Mouse (Mus musculus): Measurements from ENCODE around the gene Ogdh. TPM values are rescaled to one million over a fixed set of nuclear protein-coding genes. Genes with fewer than 3 reads are reported as not detected.
A peak's percentile ranks its signal among the peaks of the same experiment; 100 is the strongest.
"Not testable (repeated sequence)": the region's sequence is repeated elsewhere in the genome, so short reads cannot be mapped to it uniquely, and the experiment has no call there.

Ogdh gene
- 141 and 207 TPM in 2 replicates for polyA plus RNA-seq (2012; rRNA removed)

DNA sequence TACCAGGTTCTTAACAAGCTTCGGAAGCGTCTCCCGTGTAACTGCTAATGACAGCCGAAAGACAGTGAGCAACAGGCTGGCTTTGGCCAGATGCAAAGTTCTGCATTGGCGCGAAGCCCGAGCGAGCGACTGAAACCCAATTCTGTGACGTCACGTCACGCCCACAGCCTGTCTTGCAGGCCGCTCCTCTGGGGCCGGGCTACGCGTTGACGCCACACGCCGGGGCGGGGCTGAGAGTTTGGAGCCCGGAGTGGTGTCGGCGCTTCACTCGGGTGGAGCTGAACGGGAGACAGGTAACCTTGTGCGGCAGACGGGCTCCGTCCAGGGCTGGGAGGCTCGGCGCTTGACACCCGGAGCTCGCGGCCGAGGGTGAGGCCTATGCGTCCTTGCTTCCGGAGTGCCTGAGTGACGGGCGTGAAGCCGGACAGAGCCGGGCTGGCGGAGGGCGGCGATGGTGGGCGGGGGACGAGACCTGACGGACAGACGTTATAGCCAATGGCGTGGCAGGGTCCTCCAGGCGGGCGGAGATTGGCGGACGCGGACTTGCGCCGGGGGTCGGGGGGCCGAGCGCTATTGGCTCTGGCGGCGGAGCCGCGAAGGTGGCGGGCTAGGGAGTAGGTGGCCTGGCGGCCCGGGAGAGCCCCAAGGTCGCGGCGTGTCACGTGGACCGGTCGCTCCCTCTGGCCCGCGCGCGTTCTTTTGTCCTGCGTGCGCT, at the start of gene Ogdh:
Gene Ogdh (plus strand): TSS at position 233 of the 715 bp plus-strand sequence.
- DNase-seq (ENCODE audit: low read depth), result no peak

DNA sequence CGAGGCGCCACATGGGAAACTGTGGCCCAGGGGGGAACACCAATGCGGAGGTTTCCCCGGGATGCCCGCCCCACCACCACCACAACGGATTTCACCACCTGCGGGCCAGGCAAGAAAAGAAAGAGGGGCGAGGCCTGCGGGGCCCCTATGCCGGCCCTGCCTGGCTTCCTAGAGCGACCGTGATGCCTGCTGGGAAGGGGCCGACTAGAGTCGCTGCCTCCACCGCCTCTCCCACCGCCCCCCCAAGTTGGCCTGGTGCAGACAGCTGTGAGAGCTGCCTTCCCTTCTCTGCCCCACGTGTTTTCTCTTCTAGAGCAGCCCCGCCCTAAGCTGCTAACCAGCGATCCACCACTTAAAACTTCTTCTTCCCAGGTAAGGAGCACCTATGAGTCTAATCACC, 46.7 kb upstream of the Ogdh start:
- DNase-seq (ENCODE audit: low read depth), result no peak

- DNase-seq (ENCODE audit: low read depth), result no peak
Measured at GRCm38 (mm10) chr11:6252248-6252647, 39.2 kb upstream of the Ogdh start.

GRCm38 (mm10) chr11:6252824-6253223, 38.6 kb upstream of the Ogdh start:
- no peak for DNase-seq (ENCODE audit: low read depth)

GRCm38 (mm10) chr11:6254602-6255001, 36.8 kb upstream of the Ogdh start:
- not testable (repeated sequence) for DNase-seq (ENCODE audit: low read depth)

DNA sequence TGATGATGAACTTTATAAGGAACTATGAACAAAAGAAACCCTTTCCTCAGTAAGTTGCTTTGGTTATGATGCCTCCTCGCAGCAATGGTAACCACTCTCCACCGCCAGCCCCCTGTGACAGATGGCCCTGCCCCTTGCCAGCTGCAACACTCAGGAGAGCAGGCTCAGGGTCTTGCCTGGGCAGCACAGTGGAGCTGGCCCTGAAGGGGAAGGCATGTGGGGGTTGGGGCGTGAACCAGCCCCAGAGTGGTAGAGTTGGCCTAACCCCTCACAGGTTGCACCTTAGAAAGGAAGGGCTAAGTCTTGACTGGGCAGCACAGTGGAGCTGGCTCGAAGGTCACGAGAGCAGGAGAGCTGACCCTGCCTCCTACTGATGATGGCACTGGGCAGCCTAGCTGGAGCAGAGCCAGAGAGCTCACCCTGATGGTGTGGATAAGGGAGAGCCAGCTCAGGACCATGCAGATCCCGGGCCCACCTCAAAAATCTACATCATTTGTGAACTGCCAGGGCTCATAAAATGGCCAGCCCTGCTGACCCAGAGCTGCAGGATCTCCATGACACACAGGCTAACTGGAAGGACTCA, 34.9 kb upstream of the Ogdh start:
- DNase-seq (ENCODE audit: low read depth), result no peak

GRCm38 (mm10) chr11:6259413-6259812, 32.0 kb upstream of the Ogdh start:
- no peak for DNase-seq (ENCODE audit: low read depth)

GRCm38 (mm10) chr11:6261434-6262082, 29.9 kb upstream of the Ogdh start:
- no peak for DNase-seq (ENCODE audit: low read depth)

DNA sequence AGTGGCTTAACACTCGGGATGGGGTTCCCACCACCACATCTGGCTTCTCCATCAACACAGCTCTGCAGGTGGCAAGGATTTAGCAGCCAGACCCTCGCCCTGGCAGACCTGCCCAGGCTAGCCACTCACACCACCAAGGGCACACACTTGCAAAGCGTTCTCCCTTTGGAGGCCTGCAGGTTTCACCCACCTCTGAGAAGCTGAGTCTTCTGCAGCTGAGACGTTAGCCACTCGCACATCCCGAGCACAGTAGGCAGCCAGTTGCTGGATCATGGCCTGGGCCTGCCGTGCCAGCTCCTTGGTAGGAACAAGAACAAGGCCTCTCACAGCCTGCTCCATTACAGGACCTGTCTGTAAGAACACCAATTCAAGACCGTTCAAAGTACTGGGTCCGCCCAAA, 24.8 kb upstream of the Ogdh start:
- DNase-seq (ENCODE audit: low read depth), result no peak

DNA sequence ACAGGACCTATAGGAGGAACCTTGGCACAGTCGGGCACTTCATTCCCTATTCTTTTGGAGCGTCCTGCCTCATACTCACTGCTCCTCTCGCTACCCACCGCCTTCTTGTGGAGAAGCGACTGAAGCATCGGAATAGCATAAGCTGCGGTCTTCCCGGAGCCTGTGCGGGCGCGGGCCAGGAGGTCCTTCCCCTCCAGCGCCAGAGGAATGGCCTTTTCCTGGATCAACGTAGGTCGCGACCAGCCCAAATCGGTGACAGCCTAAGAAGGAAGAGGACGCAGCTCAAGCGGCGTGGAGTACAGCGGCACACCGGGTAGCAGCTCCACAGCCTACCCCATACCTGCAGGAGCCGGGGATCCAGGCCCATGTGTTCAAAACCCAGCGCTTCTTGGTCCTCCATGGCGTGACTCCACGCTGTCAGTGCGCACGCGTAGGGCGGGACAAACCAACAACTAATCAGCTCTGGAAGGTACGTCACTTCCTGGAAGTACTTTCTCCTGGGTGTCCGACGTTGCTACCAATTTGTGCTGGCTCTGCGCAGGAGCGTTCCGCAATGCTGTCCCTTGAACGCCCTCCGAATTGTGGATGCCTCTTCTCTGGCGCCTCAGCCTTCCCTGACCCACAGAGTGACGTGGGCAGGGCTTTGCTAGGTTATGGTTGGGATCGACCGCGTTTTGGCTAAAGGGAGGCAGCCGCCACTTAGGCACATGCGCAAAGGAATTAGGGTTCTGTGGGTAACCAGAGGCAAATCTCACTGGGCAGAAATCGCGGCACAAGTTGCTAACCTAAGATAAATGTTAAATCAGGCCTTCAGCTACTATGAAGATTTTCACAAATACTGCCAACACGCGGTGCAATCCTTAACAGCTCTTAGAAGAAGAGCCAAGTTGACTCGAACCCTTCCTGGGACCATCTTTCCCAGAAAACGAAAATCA, 23.8 kb upstream of the Ogdh start, which contains the start of gene Ddx56:
Gene Ddx56 (minus strand): TSS at position 453 of the 935 bp plus-strand sequence.
- peak; percentile 67 for DNase-seq (ENCODE audit: low read depth)

DNA sequence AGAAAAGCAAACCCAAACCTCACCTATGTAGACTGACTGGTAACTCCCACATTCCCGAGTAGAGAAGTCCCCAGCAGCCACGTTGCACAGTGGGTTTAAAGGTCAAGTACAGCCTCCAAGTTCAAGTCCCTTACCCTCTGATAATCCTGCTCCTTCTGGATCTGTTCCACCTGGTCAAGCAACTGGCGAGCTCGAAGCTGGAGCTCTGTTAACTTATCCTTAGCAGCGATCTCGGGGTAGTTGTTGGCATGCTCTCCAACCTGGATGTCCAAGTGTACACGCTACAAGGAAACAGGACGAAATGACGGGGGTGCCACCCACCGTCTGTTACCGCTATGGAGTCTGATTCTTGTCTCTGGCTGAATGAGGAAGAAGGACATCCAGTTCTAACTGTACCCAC, 17.8 kb upstream of the Ogdh start:
- DNase-seq (ENCODE audit: low read depth), result no peak

DNA sequence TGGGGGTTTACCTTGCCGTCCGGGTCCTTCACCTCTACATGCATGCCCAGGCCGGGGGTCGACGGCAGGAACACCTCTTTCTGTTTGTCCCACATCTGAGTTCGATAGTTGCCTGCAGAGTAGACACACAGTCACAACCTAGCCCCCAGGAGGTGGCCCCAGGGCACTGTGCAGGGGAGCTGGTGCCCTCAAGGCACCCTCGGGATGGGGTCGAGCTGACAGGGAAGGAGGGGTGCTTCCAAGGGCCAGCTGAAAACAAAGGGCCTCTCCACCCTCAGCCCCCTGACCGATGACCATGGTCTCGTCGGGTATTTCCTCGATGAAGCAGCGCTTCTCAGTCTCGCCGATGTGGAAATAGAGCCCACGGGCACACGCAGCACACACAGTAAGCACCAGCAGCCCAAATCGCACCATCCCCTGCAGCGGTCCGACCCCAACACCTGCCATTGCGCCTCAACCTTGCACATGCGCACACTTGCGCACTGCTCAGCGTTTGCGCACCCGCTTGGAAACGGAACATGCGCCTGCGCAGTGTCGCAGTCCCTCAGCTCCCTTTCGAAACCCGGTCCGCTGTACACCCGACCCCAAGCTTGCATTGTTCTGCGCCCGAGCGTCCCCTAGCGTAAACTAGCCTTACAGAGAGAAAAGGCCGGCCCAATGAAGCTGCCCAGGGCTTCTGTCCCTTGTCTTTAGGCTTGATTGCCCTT, 16.9 kb upstream of the Ogdh start, which contains the start of gene Tmed4:
Gene Tmed4 (minus strand): TSS at position 484 of the 707 bp plus-strand sequence.
- DNase-seq (ENCODE audit: low read depth), result no peak

DNA sequence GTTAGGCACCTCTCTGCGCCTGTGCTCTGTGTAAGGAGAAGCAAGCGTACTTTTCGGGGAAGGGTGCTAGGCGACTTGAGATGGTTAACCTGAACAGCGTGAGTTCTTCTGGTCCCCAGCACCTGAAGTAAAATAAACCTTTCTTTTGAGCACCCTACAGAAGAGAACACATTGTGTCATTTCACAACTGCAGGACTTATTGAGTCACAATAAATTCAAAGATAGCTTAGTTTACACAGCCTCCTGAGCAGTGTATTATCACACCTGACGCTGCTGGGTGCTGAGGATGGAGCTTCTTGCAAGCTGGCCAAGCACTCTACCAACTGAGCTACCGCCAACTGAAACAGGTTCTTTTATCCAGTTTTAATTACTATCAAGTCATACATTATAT, 16.3 kb upstream of the Ogdh start:
- DNase-seq (ENCODE audit: low read depth), result no peak

DNA sequence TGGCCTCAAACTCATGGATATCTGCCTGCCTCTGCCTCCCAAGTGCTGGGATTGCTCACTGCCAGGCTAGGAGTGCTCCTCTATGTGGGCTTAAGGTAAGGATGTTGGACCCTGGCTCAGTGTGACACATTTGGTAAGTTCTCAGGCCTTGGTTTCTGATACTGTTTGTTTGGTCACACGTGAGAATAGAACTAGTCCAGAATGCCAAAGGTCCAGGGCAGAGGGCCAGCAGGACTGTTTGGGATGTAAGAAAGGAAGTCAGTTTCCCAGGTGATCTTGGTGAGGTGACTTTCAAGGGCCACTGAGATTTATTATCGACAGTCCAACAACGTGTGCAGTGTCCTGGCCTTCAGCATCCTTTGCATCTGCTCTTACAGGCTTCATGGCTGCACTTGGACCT, 15.0 kb upstream of the Ogdh start:
- DNase-seq (ENCODE audit: low read depth), result no peak

GRCm38 (mm10) chr11:6282940-6283339, 8.5 kb upstream of the Ogdh start:
- DNase-seq (ENCODE audit: low read depth), result no peak

GRCm38 (mm10) chr11:6290138-6290537, 1.3 kb upstream of the Ogdh start:
- no peak for DNase-seq (ENCODE audit: low read depth)

DNA sequence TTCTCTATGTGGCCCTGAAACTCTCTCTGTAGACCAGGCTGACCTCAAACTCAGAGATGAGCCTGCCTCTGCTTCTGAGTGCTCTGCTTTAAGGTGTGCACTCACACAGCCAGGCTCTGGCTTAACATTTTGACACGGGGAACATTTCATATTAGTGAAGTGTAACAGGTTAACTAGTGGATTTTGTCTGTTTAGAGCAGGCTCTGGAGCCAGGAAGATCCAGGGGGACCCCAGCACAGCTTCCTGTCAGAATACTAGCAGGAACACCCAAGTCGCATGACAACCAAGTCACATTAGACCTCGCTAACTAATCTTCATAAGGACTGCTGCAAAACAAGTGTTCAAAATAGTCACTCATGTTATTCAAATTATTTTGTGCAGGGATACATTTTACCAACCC, 550 bp upstream of the Ogdh start:
- no peak for DNase-seq (ENCODE audit: low read depth)

- DNase-seq (ENCODE audit: low read depth), result peak; percentile 42
Measured at GRCm38 (mm10) chr11:6292116-6292987, 919 bp downstream of the Ogdh start.

GRCm38 (mm10) chr11:6292988-6293349, 1.5 kb downstream of the Ogdh start:
- no peak for DNase-seq (ENCODE audit: low read depth)

DNA sequence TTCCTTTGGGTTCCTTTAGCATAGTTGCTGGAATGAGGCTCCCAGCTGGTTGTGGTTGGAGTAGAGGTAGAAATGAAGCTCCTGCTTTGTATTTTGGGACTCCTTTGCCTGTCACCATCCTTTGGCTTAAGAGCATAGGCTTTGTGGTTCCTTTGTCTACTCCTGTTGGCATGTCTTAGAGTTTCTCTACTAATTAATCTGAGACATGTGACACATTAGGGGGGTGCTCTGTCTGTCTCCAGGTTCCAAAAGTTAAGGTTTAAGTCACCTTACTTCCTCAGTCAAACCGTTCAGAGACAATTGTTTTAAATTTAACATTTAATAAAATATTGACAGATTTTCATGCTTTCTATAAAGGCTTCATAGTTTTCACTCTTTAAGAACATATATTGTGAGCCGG, 2.2 kb downstream of the Ogdh start:
- no peak for DNase-seq (ENCODE audit: low read depth)

All from gonadal fat pad, adult 2 months (tissue).